Mouse (Mus musculus): ENCODE measurements around the gene Arhgap19. TPM values are rescaled to one million over a fixed set of nuclear protein-coding genes. Genes with fewer than 3 reads are reported as not detected.

Gene Arhgap19
- polyA plus RNA-seq, 1 experiment from 2014 or later, result 33.5 TPM

DNA sequence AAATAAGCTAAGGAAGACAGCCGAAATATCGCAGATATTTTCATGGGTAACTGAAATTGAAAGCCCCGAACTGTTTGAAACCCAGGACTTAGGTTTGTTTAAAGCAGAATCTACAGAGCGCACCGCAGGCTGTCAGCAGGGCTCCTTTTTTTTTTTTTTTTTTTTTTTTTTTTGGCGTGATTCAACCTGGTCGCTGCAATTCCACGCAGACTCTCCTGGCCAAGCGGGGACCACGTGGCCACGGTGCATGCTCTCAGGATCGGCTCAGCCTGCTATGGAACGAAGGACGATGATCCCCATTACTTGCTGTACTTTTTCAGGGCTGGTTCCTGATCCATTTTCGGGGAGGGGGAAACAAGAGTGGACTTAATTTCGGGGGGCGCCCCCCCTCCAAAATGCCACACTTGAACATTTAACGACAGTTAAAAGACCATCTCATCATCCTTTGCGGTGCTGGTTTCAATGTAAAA lies 29.3 kb upstream of the Arhgap19 start:
- Histone ChIP-seq H3K4me2 (peak overlapping the region; percentile 99), H3K4me1 (replicated peaks) (peaks cover 25% of the 10 kb centered on the region), H3K36me3 (no peaks in the 10 kb centered on the region), H3K9ac (replicated peaks) (peak overlapping the region; percentile 71), H3K4me3 (replicated peaks) (peak overlapping the region; percentile 77), H3K9me3 (no peaks in the 10 kb centered on the region), H3K27me3 (peaks cover 51% of the 10 kb centered on the region), H3K27ac (no peak overlapping the region)
- ATAC-seq (ENCODE audit: insufficient number of reproducible peaks, insufficient read depth, low FRiP score, low TSS enrichment, low read depth), result no peak
- under 1% methylated on average over 19 of the region's 19 CpGs for WGBS

DNA sequence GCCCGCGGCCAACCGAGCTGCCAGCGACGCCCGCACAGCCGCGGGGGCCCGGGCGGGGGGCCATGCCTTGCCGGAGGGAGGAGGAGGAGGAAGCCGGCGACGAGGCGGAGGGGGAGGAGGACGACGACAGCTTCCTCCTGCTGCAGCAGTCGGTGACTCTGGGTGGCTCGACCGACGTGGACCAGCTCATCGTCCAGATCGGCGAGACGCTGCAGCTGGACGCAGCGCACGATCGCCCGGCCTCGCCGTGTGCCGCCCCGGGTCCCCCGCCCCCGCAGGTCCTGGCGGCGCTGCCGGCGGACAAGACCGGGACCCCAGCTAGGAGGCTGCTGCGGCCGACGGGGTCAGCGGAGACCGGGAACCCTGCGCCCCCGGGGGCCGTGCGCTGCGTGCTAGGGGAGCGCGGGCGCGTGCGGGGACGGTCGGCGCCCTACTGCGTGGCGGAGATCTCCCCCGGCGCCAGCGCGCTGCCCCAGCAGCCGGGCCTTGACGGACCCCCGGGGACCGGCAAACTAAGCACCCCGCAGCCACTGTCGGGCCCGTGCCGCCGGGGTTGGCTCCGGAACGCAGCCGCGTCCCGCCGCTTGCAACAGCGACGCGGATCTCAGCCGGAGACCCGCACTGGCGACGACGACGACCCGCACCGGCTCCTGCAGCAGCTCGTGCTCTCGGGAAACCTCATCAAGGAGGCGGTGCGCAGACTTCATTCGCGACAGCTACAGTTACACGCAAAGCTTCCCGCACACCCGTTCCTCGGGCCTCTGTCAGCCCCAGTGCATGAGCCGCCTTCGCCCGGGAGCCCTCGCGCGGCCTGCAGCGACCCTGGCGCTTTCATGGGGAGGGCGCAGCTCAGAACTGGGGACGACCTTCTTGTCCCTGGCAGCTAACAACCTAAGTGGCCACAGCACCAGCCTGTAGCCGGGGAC lies 28.5 kb upstream of the Arhgap19 start:
- H3K4me2 ChIP-seq, result peak overlapping the region; percentile 99
- H3K27ac ChIP-seq, result peak overlapping the region; percentile 86; the same call in 1 of the 2 replicates
- H3K27me3 ChIP-seq, result peaks cover 48% of the 10 kb centered on the region
- H3K9ac ChIP-seq (replicated peaks), result peak overlapping the region; percentile 71
- H3K9me3 ChIP-seq, result no peaks in the 10 kb centered on the region
- H3K4me3 ChIP-seq (replicated peaks), result peak overlapping the region; percentile 77
- under 1% methylated on average over 99 of the region's 112 CpGs for WGBS
- H3K4me1 ChIP-seq (replicated peaks), result peaks cover 18% of the 10 kb centered on the region
- H3K36me3 ChIP-seq, result no peaks in the 10 kb centered on the region
- ATAC-seq (ENCODE audit: insufficient number of reproducible peaks, insufficient read depth, low FRiP score, low TSS enrichment, low read depth), result no peak; the same call in 1 of the 2 replicates

DNA sequence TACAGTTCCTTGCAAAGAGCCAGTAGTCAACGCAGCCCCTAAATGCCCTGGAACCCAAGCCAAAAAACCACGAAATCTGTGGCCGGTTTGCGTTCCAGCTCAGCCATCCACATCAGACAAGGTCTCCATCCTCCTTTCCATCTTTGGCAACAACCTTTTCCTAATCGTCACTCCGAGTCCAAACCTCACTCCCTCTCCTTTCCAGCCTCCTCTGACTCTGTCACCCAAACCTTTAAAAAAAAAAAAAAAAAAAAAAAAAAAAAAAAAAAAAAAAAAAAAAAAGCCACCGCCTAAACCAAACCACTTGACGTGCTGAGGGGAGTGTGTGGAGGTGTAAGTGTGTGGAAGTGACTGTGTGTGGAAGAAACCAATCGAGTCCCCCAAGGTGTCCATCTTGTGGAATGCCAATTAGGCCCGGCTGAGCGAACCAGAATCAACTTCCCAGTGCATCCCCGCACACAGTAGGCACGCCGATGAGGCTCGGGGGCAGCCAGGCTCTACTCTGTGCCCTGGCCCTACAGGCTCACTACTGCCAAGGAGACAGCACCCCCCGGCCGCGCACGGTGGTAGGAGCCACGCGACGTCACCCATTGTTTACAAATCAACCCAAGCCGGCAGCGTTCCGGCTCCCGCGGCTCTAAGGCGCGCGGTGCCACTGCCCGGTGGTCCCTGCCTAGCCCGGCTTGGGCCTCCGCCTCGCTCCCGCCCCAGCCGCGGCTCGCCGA lies 27.7 kb upstream of the Arhgap19 start, which contains the start of gene Frat1:
Frat1 (plus strand) TSS at position 590 of the 725 bp plus-strand sequence.
- Histone ChIP-seq H3K9ac (replicated peaks) (peak within 1 kb of the TSS; percentile 71), H3K27me3 (peaks cover 43% of the 10 kb centered on the region), H3K4me1 (replicated peaks) (peaks cover 18% of the 10 kb centered on the region), H3K36me3 (no peaks in the 10 kb centered on the region), H3K27ac (peak within 1 kb of the TSS; percentile 86), H3K4me3 (replicated peaks) (peak within 1 kb of the TSS; percentile 77), H3K4me2 (peak within 1 kb of the TSS; percentile 99), H3K9me3 (no peaks in the 10 kb centered on the region)
- ATAC-seq (ENCODE audit: insufficient number of reproducible peaks, insufficient read depth, low FRiP score, low TSS enrichment, low read depth), result peak; percentile 87
- under 1% methylated on average over 39 of the region's 39 CpGs for WGBS

DNA sequence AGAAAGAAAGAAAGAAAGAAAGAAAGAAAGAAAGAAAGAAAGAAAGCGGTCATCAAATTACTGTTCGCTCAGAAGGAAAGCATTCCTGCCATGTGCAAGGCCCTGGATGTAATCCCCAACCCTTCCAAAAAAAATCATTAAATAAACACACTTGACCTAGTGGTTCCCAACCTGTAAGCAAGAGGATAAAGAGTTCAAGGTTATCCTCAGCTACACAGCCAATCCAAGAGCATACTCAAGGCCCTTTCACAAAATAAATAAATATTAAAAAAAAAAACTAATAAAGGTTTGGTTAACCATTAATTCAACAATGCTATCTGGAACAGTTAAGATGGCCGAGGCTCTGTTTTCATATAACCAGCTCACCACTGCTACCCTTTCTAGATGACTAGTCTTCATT lies 27.1 kb upstream of the Arhgap19 start:
- WGBS, result 78% methylated on average over 3 of the region's 3 CpGs

DNA sequence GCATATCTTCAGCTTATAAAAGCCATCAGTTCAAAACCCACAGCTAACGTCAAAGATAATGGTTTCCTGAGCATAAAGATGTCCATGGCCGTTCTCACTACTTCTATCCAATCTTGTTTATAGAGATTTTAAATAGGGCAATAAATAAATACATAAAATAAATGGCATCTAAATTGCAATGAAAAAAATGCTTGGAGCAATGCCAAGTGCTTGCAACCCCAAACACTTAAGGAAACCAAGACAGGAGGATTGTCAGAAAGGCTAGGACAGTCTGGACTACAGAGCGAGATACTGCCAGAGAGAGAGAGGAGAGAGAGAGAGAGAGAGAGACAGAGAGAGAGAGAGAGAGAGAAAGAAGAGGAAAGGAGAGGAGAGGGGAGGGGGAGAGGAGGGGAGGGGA lies 24.7 kb upstream of the Arhgap19 start:
- H3K4me3 ChIP-seq (replicated peaks), result no peak overlapping the region
- H3K4me2 ChIP-seq, result no peak overlapping the region
- H3K4me1 ChIP-seq (replicated peaks), result peaks cover 8% of the 10 kb centered on the region
- H3K36me3 ChIP-seq, result no peaks in the 10 kb centered on the region
- no peaks in the 10 kb centered on the region for H3K9me3 ChIP-seq
- ATAC-seq (ENCODE audit: insufficient number of reproducible peaks, insufficient read depth, low FRiP score, low TSS enrichment, low read depth), result no peak
- 64% methylated on average over 3 of the region's 3 CpGs for WGBS
- H3K9ac ChIP-seq (replicated peaks), result no peak overlapping the region
- peaks cover 17% of the 10 kb centered on the region for H3K27me3 ChIP-seq
- no peak overlapping the region for H3K27ac ChIP-seq

More for the DNA sequence above, 27.1 kb upstream of the Arhgap19 start:
- Histone ChIP-seq H3K9me3 (no peaks in the 10 kb centered on the region), H3K36me3 (no peaks in the 10 kb centered on the region), H3K4me2 (peak overlapping the region; percentile 99), H3K9ac (replicated peaks) (no peak overlapping the region), H3K4me1 (replicated peaks) (peaks cover 18% of the 10 kb centered on the region), H3K4me3 (replicated peaks) (peak overlapping the region; percentile 77), H3K27ac (no peak overlapping the region), H3K27me3 (peaks cover 40% of the 10 kb centered on the region)
- ATAC-seq (ENCODE audit: insufficient number of reproducible peaks, insufficient read depth, low FRiP score, low TSS enrichment, low read depth), result no peak

DNA sequence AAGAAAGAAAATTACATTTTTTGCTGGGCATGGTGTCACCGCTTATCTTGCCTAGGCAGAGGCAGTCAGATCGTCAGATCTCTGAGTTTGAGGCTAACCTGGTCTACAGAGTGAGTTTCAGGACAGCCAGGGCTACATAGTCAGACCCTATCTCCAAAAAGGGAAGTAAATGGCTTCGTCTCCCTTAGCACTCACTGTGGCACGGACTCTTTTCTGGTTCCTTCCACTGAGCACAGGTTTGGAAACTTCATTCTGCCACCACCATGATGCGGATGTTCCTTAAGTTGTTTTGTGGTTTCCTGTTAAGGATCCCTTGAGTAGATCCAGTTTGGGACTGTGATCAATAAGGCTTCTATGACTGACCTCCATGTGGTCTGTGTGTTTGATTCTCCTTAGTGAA lies 23.1 kb upstream of the Arhgap19 start:
- Histone ChIP-seq H3K9ac (replicated peaks) (no peak overlapping the region), H3K36me3 (no peaks in the 10 kb centered on the region), H3K4me3 (replicated peaks) (no peak overlapping the region), H3K4me2 (no peak overlapping the region), H3K27ac (no peak overlapping the region), H3K27me3 (peaks cover 9% of the 10 kb centered on the region), H3K9me3 (no peaks in the 10 kb centered on the region), H3K4me1 (replicated peaks) (peaks cover 5% of the 10 kb centered on the region; the same call in 1 of the 2 replicates)
- no peak for ATAC-seq (ENCODE audit: insufficient number of reproducible peaks, insufficient read depth, low FRiP score, low TSS enrichment, low read depth)
- WGBS, result 78% methylated on average over 5 of the region's 5 CpGs

DNA sequence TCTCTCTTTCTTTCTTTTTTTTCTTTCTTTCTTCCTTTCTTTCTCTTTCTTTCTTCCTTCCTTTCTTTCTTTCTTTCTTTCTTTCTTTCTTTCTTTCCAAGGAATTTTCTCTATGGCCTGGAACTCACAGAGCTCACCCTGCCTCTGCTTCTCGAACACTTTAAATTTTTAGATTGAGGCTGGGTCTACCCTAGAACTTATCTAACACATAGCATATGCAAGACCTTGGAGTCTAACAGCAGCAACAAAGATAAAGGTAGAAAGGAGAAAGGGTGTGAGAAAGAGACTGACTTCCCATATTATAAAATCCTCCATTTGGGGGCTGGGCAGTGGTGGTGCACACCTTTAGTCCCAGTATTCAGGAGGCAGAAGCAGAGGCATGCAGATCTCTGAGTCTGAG lies 20.7 kb upstream of the Arhgap19 start:
- Histone ChIP-seq H3K9me3 (no peaks in the 10 kb centered on the region), H3K4me3 (replicated peaks) (no peak overlapping the region), H3K4me1 (replicated peaks) (peaks cover 9% of the 10 kb centered on the region; the same call in 1 of the 2 replicates), H3K9ac (replicated peaks) (no peak overlapping the region), H3K27me3 (peaks cover 8% of the 10 kb centered on the region), H3K27ac (no peak overlapping the region), H3K4me2 (no peak overlapping the region), H3K36me3 (no peaks in the 10 kb centered on the region)
- no peak for ATAC-seq (ENCODE audit: insufficient number of reproducible peaks, insufficient read depth, low FRiP score, low TSS enrichment, low read depth)
- 79% methylated on average over 1 of the region's 1 CpGs for WGBS

DNA sequence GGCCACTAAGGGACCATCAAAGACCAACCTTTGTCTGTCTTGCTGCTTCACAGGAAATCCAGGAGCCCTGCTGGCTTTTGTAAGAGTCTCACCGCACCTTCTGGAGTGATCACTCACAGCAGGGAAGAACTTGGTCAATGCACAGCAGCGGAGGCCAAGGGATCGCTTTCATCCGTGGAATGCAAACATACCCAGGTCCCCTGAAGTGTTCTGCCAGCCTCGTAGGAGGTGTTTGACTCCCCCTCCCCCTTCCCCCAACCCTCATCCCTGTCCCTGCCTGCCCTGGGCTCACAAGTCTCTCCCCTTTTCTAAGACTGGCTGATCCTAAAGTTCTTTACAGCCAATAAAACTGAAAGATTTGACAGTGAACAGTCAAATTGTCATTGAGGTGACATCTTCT lies 19.6 kb upstream of the Arhgap19 start:
- Histone ChIP-seq H3K36me3 (no peaks in the 10 kb centered on the region), H3K4me3 (replicated peaks) (no peak overlapping the region), H3K9ac (replicated peaks) (no peak overlapping the region; the same call in 1 of the 2 replicates), H3K27me3 (peaks cover 8% of the 10 kb centered on the region), H3K27ac (no peak overlapping the region), H3K9me3 (no peaks in the 10 kb centered on the region), H3K4me1 (replicated peaks) (peaks cover 21% of the 10 kb centered on the region), H3K4me2 (no peak overlapping the region)
- no peak for ATAC-seq (ENCODE audit: insufficient number of reproducible peaks, insufficient read depth, low FRiP score, low TSS enrichment, low read depth)
- 6% methylated on average over 5 of the region's 5 CpGs for WGBS

DNA sequence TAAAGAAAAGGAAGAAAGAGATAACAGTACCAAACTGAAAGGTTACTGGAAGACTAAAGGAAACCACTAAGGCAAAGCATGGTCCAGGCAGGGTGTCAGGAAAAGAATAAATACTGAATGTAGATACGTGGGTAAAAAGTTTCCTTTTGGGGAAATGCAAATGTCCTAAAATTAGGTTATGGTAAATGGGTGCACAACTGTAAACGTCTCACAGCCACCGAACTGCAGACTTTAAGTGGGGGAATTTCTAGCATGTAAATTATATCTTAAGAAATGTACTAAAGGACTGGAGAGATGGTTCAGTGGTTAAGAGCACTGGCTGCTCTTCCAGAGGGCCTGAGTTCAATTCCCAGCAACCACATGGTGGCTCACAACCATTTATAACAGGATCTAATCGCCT lies 16.9 kb upstream of the Arhgap19 start:
- H3K36me3 ChIP-seq, result no peaks in the 10 kb centered on the region
- 0 out of 2 replicates have a peak, but pooled peaks cover 3% of the 10 kb centered on the region for H3K9me3 ChIP-seq
- peaks cover 24% of the 10 kb centered on the region for H3K4me1 ChIP-seq (replicated peaks)
- ATAC-seq (ENCODE audit: insufficient number of reproducible peaks, insufficient read depth, low FRiP score, low TSS enrichment, low read depth), result no peak
- H3K9ac ChIP-seq (replicated peaks), result no peak overlapping the region
- 85% methylated on average over 4 of the region's 4 CpGs for WGBS
- H3K27ac ChIP-seq, result no peak overlapping the region
- no peak overlapping the region for H3K4me3 ChIP-seq (replicated peaks)
- H3K27me3 ChIP-seq, result peaks cover 8% of the 10 kb centered on the region
- no peak overlapping the region for H3K4me2 ChIP-seq

DNA sequence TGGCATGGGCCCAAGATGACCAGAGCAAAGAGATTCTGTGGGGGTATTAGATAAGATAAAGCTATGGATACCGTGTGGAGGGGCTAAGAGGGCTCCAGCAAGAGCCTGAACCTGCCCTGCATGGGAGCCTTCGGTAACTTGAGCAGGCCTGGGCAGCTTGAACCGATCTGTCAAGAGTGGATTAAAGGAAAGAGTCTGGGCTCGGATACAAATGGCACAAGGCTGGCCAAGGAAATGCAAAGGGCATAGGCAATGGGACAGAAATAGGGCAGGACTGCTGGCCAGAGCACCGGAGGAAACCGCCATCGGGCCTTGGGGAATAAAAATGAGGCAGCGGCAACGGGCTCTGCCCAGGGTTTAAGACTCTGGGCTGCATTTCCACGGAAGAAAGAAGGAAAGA lies 15.5 kb upstream of the Arhgap19 start:
- 41% methylated on average over 10 of the region's 10 CpGs for WGBS
- no peaks in the 10 kb centered on the region for H3K36me3 ChIP-seq
- peak; percentile 47; the same call in 1 of the 2 replicates for ATAC-seq (ENCODE audit: insufficient number of reproducible peaks, insufficient read depth, low FRiP score, low TSS enrichment, low read depth)
- no peak overlapping the region for H3K4me3 ChIP-seq (replicated peaks)
- H3K9me3 ChIP-seq, result 0 out of 2 replicates have a peak, but pooled peaks cover 5% of the 10 kb centered on the region
- peaks cover 8% of the 10 kb centered on the region for H3K27me3 ChIP-seq
- peak overlapping the region; percentile 19; the same call in 1 of the 2 replicates for H3K4me2 ChIP-seq
- H3K27ac ChIP-seq, result peak overlapping the region; percentile 82
- peaks cover 24% of the 10 kb centered on the region for H3K4me1 ChIP-seq (replicated peaks)
- H3K9ac ChIP-seq (replicated peaks), result no peak overlapping the region

DNA sequence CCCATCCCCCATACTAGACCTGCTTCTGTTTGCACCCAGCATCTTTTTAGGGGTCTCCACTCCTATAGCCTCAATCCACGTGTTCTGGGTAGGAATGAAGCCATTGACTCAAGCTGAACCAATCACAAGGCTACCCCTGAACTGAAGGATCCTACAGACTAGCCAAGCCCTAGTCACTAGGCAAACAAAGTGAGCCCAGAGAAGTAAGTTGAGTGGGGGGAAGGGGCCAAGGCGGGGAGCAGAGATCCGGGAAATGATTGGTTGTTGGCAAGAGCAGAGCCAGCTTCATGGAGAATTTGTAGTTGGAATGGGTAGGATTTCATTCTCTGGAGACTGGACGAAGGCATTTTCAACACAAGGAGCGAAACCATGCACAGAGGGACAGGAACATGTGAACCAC lies 15.1 kb upstream of the Arhgap19 start:
- H3K4me2 ChIP-seq, result peak overlapping the region; percentile 19; the same call in 1 of the 2 replicates
- peaks cover 8% of the 10 kb centered on the region for H3K27me3 ChIP-seq
- H3K9me3 ChIP-seq, result 0 out of 2 replicates have a peak, but pooled peaks cover 5% of the 10 kb centered on the region
- ATAC-seq (ENCODE audit: insufficient number of reproducible peaks, insufficient read depth, low FRiP score, low TSS enrichment, low read depth), result peak; percentile 87
- WGBS, result 49% methylated on average over 5 of the region's 5 CpGs
- peak overlapping the region; percentile 82 for H3K27ac ChIP-seq
- no peak overlapping the region for H3K4me3 ChIP-seq (replicated peaks)
- H3K36me3 ChIP-seq, result no peaks in the 10 kb centered on the region
- H3K4me1 ChIP-seq (replicated peaks), result peaks cover 24% of the 10 kb centered on the region
- H3K9ac ChIP-seq (replicated peaks), result no peak overlapping the region
